Mouse (Mus musculus) cerebellum, adult 2 months (tissue): ENCODE measurements around the gene Bag3.

Source experiments
- CTCF ChIP-seq: fragments of 200-500 bp; IDR thresholded peaks from 2 replicates; pipeline ENCODE4 v1.5.1; 2011; ENCODE audit warnings: low read depth, mild to moderate bottlenecking, control low read depth, low read length, moderate library complexity, borderline replicate concordance; ENCODE audit not compliant: insufficient read depth
- POLR2A ChIP-seq: fragments of 200-500 bp; IDR thresholded peaks from 2 replicates; pipeline ENCODE4 v1.6.1; 2011; ENCODE audit warnings: low read length, control low read depth, borderline replicate concordance; ENCODE audit not compliant: insufficient read depth

DNA sequence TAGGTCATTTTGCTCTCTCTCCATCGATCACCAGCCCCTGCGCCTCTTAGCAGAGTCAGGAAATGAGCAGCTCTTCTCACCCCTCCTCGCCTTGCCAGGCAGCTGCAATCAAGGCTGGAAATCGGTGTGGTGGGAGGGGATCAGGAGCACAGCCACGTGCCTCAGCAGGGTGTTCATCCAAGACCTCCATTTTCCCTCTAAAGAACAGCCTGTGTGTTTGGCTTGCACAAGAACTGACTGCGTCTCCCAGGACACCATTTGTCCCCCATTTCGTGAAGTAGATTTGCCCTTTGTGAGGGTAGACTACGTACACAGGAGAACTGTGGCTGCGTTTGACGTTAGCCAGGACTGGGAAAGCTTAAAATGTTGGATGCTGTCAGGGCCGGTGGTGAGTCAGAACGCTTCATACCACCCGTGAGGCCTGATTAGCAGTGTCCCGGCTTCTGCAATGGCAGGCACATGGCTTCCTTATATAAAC, 6.2 kb downstream of the Bag3 start:
- TF ChIP-seq POLR2A (no peak), CTCF (no peak)
